Mouse (Mus musculus) kidney, postnatal 36 days (tissue): ENCODE measurements around the gene Fstl4.
A peak's percentile ranks its signal among the peaks of the same experiment; 100 is the strongest.

Experiments used
- DNase-seq, 2 experiments: peaks; one replicate each; pipeline ENCODE4 v3.0.0; 2021 to 2022; ENCODE audit warnings: mixed read lengths in 2 of 2

The Fstl4 gene

GRCm38 (mm10) chr11:52764461-52764893 lies at the start of gene Fstl4:
Gene Fstl4, plus strand, starts transcription at chr11:52764634.
- peak; percentile 26 to 61 for DNase-seq

- DNase-seq = no peak
Observed at GRCm38 (mm10) chr11:52718570-52718969, 45.9 kb upstream of the Fstl4 start.

- DNase-seq = no peak
Observed at GRCm38 (mm10) chr11:52721087-52721486, 43.3 kb upstream of the Fstl4 start.

- DNase-seq = no peak
Observed at GRCm38 (mm10) chr11:52722706-52723105, 41.7 kb upstream of the Fstl4 start.

GRCm38 (mm10) chr11:52726001-52726400 lies 38.4 kb upstream of the Fstl4 start:
- DNase-seq = no peak

GRCm38 (mm10) chr11:52728479-52728878 lies 36.0 kb upstream of the Fstl4 start:
- DNase-seq = no peak

GRCm38 (mm10) chr11:52729890-52730289 lies 34.5 kb upstream of the Fstl4 start:
- DNase-seq = no peak

- no peak for DNase-seq
Observed at GRCm38 (mm10) chr11:52731979-52732378, 32.5 kb upstream of the Fstl4 start.

GRCm38 (mm10) chr11:52734493-52735195 lies 29.8 kb upstream of the Fstl4 start:
- DNase-seq = no peak

GRCm38 (mm10) chr11:52739187-52739586 lies 25.2 kb upstream of the Fstl4 start:
- DNase-seq = no peak

- DNase-seq = no peak
Observed at GRCm38 (mm10) chr11:52740466-52740865, 24.0 kb upstream of the Fstl4 start.

GRCm38 (mm10) chr11:52743956-52744355 lies 20.5 kb upstream of the Fstl4 start:
- no peak for DNase-seq

GRCm38 (mm10) chr11:52744593-52745450 lies 19.6 kb upstream of the Fstl4 start:
- no peak for DNase-seq

GRCm38 (mm10) chr11:52747206-52747605 lies 17.2 kb upstream of the Fstl4 start:
- DNase-seq = no peak

- peak in 1 of 2 experiments; percentile 20 for DNase-seq
Observed at GRCm38 (mm10) chr11:52747766-52748456, 16.5 kb upstream of the Fstl4 start.

- DNase-seq = no peak
Observed at GRCm38 (mm10) chr11:52749988-52750387, 14.4 kb upstream of the Fstl4 start.

- no peak for DNase-seq
Observed at GRCm38 (mm10) chr11:52752524-52752923, 11.9 kb upstream of the Fstl4 start.

GRCm38 (mm10) chr11:52753261-52753660 lies 11.2 kb upstream of the Fstl4 start:
- DNase-seq = no peak

- DNase-seq = peak in 1 of 2 experiments; percentile 13
Observed at GRCm38 (mm10) chr11:52761800-52762199, 2.6 kb upstream of the Fstl4 start.

GRCm38 (mm10) chr11:52764894-52765677 lies 652 bp downstream of the Fstl4 start:
- DNase-seq = peak in 1 of 2 experiments; percentile 3

- DNase-seq = peak; percentile 17 to 48
Observed at GRCm38 (mm10) chr11:52765678-52766254, 1.3 kb downstream of the Fstl4 start.

GRCm38 (mm10) chr11:52767921-52768320 lies 3.5 kb downstream of the Fstl4 start:
- DNase-seq = no peak
